Mouse (Mus musculus): Measurements from ENCODE around the gene Tas1r1. TPM values are rescaled to one million over a fixed set of nuclear protein-coding genes. Genes with fewer than 3 reads are reported as not detected.
A peak's percentile ranks its signal among the peaks of the same experiment; 100 is the strongest.

Gene Tas1r1
- total and polyA plus RNA-seq, 2 experiments from 2014 or later: 0.11 to 1.6 TPM

DNA sequence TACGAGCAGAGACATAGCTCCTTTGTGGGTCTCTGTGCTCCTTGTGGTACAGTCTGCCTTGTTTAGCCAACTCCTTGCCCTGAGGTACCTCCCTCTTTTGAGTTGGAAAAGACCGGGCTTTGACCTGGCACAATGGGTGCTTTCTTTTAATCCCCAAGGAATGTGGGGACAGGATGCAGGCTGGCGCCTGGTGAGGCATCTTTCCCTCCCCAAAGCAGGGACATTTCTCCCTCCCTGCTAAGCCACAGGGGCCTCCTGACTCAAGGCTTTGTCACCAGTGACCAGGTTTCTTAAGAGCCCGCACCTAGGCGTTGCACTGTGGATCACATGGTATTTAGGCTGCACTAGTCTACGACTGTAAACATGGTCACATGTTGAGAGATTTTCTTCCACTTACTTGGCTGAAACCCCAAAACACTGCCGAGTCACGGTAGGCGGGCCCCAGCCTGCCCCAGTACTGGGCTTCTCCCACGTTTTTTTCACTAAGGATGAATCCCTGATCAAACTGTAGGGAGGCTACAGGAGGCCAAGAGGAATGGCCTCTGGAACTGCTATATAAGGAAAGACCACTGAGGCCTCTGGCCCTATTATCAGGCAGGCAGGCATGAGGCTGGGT is 28.2 kb downstream of the Tas1r1 start:
- peaks cover 11% of the 10 kb centered on the region; the same call in 1 of the 2 replicates for H3K4me1 ChIP-seq (ENCODE audit: insufficient read depth, low read length)
- H3K36me3 ChIP-seq (ENCODE audit: insufficient read depth, low read length): peaks cover 6% of the 10 kb centered on the region
- ATAC-seq (ENCODE audit: low FRiP score) (no peak), DNase-seq (ENCODE audit: low spot score) (no peak)
- H3K27me3 ChIP-seq (ENCODE audit: insufficient read depth, low read length): peaks cover 21% of the 10 kb centered on the region
- peak overlapping the region; percentile 58 for H3K4me3 ChIP-seq (ENCODE audit: low read depth, low read length)
- H3K27ac ChIP-seq (ENCODE audit: low read depth, low read length): no peak overlapping the region
- H3K9me3 ChIP-seq (ENCODE audit: low read length): no peaks in the 10 kb centered on the region
- WGBS: 1% methylated on average over 10 of the region's 10 CpGs
- peak overlapping the region; percentile 99 for H3K4me2 ChIP-seq (ENCODE audit: low read depth, low read length, poor library complexity, severe bottlenecking)
- no peak for TF ChIP-seq CTCF (IDR thresholded peaks at IDR 0.05)
- peak overlapping the region; percentile 64; the same call in 1 of the 2 replicates for H3K9ac ChIP-seq (replicated peaks; ENCODE audit: low read length, poor library complexity, severe bottlenecking)

DNA sequence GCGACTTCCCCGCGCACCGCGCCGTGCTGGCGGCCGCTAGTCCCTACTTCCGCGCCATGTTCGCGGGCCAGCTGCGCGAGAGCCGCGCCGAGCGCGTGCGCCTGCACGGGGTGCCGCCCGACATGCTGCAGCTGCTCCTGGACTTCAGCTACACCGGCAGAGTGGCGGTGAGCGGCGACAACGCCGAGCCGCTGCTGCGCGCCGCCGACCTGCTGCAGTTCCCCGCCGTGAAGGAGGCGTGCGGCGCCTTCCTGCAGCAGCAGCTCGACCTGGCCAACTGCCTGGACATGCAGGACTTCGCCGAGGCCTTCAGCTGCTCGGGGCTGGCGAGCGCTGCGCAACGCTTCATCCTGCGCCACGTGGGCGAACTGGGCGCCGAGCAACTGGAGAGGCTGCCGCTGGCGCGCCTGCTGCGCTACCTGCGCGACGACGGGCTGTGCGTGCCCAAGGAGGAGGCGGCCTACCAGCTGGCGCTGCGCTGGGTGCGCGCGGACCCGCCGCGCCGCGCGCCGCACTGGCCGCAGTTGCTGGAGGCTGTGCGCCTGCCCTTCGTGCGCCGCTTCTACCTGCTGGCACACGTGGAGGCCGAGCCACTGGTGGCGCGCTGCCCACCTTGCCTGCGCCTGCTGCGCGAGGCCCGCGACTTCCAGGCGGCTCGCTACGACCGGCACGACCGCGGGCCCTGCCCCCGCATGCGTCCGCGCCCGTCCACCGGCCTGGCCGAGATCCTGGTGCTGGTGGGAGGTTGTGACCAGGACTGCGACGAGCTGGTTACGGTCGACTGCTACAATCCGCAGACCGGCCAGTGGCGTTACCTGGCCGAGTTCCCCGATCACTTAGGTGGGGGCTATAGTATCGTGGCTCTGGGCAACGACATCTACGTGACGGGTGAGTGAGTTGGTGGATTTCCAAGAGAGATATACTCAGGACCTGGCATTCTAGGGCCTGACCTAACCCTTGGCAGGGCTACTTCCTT is 29.0 kb downstream of the Tas1r1 start:
- Histone ChIP-seq H3K4me1 (ENCODE audit: insufficient read depth, low read length) (peaks cover 11% of the 10 kb centered on the region; the same call in 1 of the 2 replicates), H3K27me3 (ENCODE audit: insufficient read depth, low read length) (peaks cover 21% of the 10 kb centered on the region), H3K27ac (ENCODE audit: low read depth, low read length) (peak overlapping the region; percentile 77), H3K9ac (replicated peaks; ENCODE audit: low read length, poor library complexity, severe bottlenecking) (peak overlapping the region; percentile 64), H3K36me3 (ENCODE audit: insufficient read depth, low read length) (no peaks in the 10 kb centered on the region), H3K9me3 (ENCODE audit: low read length) (no peaks in the 10 kb centered on the region), H3K4me2 (ENCODE audit: low read depth, low read length, poor library complexity, severe bottlenecking) (peak overlapping the region; percentile 99), H3K4me3 (ENCODE audit: low read depth, low read length) (peak overlapping the region; percentile 58)
- DNase-seq (ENCODE audit: low spot score) (peak; percentile 65), ATAC-seq (ENCODE audit: low FRiP score) (peak; percentile 74)
- WGBS: under 1% methylated on average over 91 of the region's 115 CpGs
- TF ChIP-seq CTCF (IDR thresholded peaks at IDR 0.05): no peak

DNA sequence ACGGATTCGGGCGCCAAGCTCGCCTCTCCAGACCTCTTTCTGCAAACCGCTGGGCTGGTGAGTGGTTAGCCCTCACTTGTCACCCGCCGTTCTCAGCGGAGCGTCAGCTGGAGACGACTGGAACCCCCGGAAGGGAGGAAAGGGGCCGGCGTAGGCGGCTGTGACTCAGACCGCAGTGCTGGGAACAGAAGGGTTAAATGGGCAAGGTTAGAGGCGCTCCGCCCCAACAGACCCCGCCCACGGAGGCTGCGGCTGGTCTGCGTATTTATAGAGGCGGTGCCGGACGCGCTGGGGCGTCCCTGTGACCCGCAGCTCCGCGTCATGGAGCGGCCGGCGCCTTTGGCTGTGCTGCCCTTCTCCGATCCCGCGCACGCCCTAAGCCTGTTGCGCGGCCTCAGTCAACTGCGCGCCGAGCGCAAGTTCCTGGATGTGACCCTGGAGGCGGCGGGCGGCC is 29.7 kb downstream of the Tas1r1 start, which contains the start of gene Klhl21:
Klhl21 (plus strand) TSS at position 182 of the 454 bp plus-strand sequence.
- peak within 1 kb of the TSS; percentile 77 for H3K27ac ChIP-seq (ENCODE audit: low read depth, low read length)
- no peaks in the 10 kb centered on the region for H3K36me3 ChIP-seq (ENCODE audit: insufficient read depth, low read length)
- ATAC-seq (ENCODE audit: low FRiP score) (peak; percentile 86), DNase-seq (ENCODE audit: low spot score) (peak; percentile 96)
- no peaks in the 10 kb centered on the region for H3K9me3 ChIP-seq (ENCODE audit: low read length)
- peaks cover 11% of the 10 kb centered on the region; the same call in 1 of the 2 replicates for H3K4me1 ChIP-seq (ENCODE audit: insufficient read depth, low read length)
- under 1% methylated on average over 45 of the region's 45 CpGs for WGBS
- no peak for TF ChIP-seq CTCF (IDR thresholded peaks at IDR 0.05)
- H3K27me3 ChIP-seq (ENCODE audit: insufficient read depth, low read length): peaks cover 21% of the 10 kb centered on the region
- H3K9ac ChIP-seq (replicated peaks; ENCODE audit: low read length, poor library complexity, severe bottlenecking): peak within 1 kb of the TSS; percentile 64
- peak within 1 kb of the TSS; percentile 99 for H3K4me2 ChIP-seq (ENCODE audit: low read depth, low read length, poor library complexity, severe bottlenecking)
- peak within 1 kb of the TSS; percentile 58 for H3K4me3 ChIP-seq (ENCODE audit: low read depth, low read length)

DNA sequence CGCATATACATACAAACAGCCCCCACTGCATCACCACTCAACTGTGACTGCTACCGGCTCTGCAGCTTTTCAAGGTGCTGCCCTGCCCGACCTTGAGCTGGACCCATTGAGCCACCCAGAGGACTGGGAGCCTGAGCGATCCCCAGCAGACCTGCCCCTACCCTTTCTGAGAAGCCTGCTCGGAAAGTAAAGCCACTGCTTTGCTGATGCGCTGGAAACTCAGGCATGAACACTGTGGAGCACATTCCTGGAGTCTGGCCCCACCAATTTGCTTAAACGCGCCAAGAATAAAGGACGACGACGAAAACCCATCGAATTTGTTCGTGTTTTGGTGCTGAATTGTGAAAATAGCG is 30.2 kb downstream of the Tas1r1 start:
- H3K4me2 ChIP-seq (ENCODE audit: low read depth, low read length, poor library complexity, severe bottlenecking): peak overlapping the region; percentile 99
- H3K4me3 ChIP-seq (ENCODE audit: low read depth, low read length): peak overlapping the region; percentile 58
- no peaks in the 10 kb centered on the region for H3K9me3 ChIP-seq (ENCODE audit: low read length)
- peak overlapping the region; percentile 77; the same call in 1 of the 2 replicates for H3K27ac ChIP-seq (ENCODE audit: low read depth, low read length)
- no peak for DNase-seq (ENCODE audit: low spot score)
- no peak for ATAC-seq (ENCODE audit: low FRiP score)
- WGBS: under 1% methylated on average over 14 of the region's 14 CpGs
- peaks cover 21% of the 10 kb centered on the region for H3K27me3 ChIP-seq (ENCODE audit: insufficient read depth, low read length)
- peaks cover 11% of the 10 kb centered on the region; the same call in 1 of the 2 replicates for H3K4me1 ChIP-seq (ENCODE audit: insufficient read depth, low read length)
- H3K36me3 ChIP-seq (ENCODE audit: insufficient read depth, low read length): no peaks in the 10 kb centered on the region
- H3K9ac ChIP-seq (replicated peaks; ENCODE audit: low read length, poor library complexity, severe bottlenecking): peak overlapping the region; percentile 64
- no peak for TF ChIP-seq CTCF (IDR thresholded peaks at IDR 0.05)

DNA sequence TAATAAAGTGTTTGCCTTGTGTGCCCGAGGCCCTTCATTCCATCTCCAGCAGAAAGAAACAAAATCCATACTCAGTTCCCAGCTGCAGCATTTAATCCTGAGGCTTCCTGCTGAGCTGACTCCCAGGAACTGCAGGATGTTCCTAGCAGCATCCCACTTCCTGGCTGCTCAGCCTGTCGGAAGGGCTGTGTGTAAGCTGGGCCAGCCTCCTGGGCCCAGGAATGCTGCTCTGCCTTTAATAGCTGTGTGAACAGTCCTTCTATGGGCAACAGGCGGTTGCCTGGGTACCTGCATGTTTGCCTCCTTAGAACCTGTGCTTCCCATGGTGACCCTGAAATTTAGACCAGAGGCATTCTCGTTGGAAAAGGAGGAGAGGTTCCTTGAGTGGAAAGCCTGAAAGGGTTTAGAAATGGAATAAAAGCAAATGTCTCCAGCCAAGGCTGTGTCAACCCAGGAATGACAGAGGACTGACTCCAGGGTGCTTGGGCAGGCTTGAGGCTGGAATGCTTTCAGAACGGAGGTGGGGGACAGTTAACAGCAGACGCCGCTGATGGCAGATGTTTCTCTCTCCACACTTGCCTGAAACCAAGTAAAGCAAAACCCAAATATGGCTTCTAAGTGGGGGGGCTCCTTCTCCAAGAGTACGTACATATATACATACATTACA is 30.8 kb downstream of the Tas1r1 start:
- DNase-seq (ENCODE audit: low spot score) (no peak), ATAC-seq (ENCODE audit: low FRiP score) (no peak)
- Histone ChIP-seq H3K27me3 (ENCODE audit: insufficient read depth, low read length) (peaks cover 21% of the 10 kb centered on the region), H3K4me3 (ENCODE audit: low read depth, low read length) (peak overlapping the region; percentile 58), H3K4me1 (ENCODE audit: insufficient read depth, low read length) (peaks cover 11% of the 10 kb centered on the region; the same call in 1 of the 2 replicates), H3K9ac (replicated peaks; ENCODE audit: low read length, poor library complexity, severe bottlenecking) (no peak overlapping the region), H3K27ac (ENCODE audit: low read depth, low read length) (no peak overlapping the region; the same call in 1 of the 2 replicates), H3K9me3 (ENCODE audit: low read length) (no peaks in the 10 kb centered on the region), H3K36me3 (ENCODE audit: insufficient read depth, low read length) (no peaks in the 10 kb centered on the region), H3K4me2 (ENCODE audit: low read depth, low read length, poor library complexity, severe bottlenecking) (peak overlapping the region; percentile 99)
- WGBS: 6% methylated on average over 8 of the region's 8 CpGs
- TF ChIP-seq CTCF (IDR thresholded peaks at IDR 0.05): no peak

Data from midbrain, postnatal 0 days (tissue).